Mouse (Mus musculus): Measurements from ENCODE around the gene Tbck.
A peak's percentile ranks its signal among the peaks of the same experiment; 100 is the strongest.

- TF ChIP-seq CTCF (IDR thresholded peaks at IDR 0.05) (no peak), EP300 (IDR thresholded peaks at IDR 0.05) (peak; percentile 85)
Measured at GRCm38 (mm10) chr3:132683447-132684230, at the start of gene Tbck.
